Mouse (Mus musculus) adrenal gland, postnatal 4 days (tissue): Measurements from ENCODE around the gene 4921504E06Rik. TPM values are rescaled to one million over a fixed set of nuclear protein-coding genes. Genes with fewer than 3 reads are reported as not detected.

Experiments used
- DNase-seq, 2 experiments: peaks; one replicate each; pipeline ENCODE4 v3.0.0; 2021 to 2022; ENCODE audit warnings: low spot score in 2 of 2, mixed read lengths in 2 of 2
- total RNA-seq, 2 experiments: library from RNA; stranded (reverse); gene quantifications; 2 replicates each; pipeline ENCODE4 v1.2.3; 2021

Gene 4921504E06Rik
- total RNA-seq, 2 experiments from 2014 or later: not detected

DNA sequence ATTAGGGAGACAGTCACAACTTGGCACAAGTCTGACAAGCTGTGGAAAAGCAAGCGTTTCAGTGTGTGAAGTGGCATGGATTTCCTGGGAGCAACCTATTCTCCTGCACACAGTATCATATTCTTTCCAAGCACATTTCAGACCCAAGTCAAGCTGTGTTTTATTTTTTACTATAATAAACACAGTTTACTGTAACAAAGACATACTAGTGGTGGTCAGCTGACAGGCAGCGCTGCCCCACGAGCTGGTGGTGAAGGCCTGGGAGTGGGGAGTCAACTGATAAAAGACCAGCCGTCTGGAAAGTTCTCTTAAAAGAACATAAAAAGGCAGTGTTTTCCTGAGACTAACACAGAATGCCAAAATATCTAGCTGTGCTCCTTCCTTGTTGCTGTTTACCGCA lies 42.7 kb downstream of the 4921504E06Rik start:
- no peak for DNase-seq

DNA sequence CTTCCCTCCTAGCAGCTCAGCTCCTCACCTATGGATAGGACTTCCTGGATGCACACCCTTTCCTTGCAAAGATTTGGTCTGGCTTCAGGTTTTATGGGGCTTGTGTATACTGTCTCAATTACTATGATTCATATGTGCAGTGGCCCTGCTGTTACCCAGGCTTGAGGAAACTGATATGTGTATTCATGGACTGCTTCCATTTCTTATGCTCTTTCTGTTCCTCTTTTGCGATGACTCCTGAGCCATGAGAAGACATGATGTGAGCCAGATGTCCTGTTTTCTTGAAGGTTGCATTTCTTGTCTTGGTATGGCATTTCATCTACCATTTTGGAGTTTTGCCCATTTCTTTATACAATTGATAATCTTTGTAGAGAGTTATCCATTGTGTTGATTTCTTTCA lies 48.0 kb downstream of the 4921504E06Rik start:
- no peak for DNase-seq

DNA sequence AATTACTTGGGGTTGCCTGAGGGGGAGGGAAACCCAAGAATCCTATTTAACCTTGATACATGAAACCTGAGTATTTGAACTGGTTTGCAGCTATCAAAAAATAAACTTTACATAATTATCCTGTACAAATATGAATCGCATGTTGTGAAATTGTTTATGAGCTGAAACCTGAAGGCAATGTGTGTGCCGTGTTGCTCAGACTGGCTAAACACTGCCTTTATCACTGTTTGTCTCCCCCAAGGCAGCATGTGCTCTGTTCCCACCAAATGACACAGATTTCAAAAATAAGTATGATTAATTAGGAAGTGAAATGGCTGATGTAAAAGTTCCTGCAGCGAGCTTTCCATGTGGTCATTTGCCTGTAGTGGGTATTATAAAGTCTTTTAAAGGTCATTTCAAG lies 63.5 kb downstream of the 4921504E06Rik start:
- no peak for DNase-seq

DNA sequence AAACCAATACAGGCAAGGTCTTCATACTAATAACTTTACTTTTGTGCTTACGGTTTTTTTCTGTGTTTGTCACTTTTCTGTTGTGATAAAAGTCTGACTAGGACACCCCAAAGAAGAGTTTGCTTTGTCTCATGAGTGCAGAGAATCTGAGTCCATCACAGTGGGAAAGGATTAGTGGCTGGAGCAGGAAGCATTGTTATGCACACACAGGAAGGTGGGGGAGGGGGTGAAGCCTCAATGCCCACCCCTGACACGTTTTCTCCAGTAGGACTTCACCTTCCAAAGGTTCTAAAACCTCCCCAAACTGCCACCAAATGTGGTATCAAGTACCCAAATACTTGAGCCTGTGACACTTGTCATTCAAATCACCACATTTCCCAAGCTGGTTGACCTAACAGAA lies 91.8 kb downstream of the 4921504E06Rik start:
- no peak for DNase-seq

DNA sequence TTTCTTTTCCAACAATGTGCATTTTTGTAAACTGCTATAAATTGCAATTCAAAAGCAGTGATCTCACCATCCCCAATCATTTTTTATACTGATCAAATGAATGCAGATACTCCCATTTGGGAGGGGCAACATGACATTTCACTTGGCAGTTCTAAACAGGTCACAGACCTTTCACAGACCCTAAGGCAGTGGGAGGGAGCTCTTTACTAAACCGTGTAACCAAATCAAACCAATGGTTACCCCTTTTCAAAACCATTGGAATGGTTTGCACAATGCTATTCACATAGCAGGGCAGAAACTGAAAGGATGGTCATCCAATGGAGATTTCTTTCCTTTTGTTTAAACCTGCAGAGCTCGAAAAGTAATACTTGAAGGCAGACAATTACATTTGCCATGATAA lies 94.9 kb downstream of the 4921504E06Rik start:
- no peak for DNase-seq

DNA sequence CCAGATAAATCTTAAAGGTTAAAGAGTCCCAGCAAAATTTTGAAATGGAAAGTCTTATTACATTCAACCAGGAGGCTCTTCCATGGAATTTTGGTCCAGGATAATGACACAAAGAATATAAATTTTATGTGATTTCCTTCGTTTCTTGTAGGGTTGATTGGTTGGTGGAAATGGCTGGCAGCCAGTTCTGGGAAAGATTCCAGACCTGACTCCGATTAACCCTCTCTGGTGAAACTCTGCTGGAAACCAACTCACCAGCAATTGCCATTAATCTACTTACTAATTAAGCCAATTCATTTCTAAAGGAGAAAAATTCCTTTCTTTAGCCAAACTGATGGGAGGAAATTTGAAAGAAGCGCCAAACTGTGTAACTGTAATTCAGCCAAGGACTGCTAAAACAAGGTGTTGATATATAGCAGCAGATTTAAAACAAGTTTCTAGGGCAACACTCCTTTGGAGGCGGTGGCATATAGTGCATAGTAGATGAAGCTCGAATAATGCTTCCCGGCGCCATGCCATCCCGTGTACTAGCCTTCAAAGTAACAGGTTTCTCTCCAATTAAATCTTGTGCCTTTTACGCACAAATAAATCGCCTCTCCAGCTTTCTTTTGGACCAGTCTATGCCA lies 97.7 kb downstream of the 4921504E06Rik start:
- DNase-seq: no peak

DNA sequence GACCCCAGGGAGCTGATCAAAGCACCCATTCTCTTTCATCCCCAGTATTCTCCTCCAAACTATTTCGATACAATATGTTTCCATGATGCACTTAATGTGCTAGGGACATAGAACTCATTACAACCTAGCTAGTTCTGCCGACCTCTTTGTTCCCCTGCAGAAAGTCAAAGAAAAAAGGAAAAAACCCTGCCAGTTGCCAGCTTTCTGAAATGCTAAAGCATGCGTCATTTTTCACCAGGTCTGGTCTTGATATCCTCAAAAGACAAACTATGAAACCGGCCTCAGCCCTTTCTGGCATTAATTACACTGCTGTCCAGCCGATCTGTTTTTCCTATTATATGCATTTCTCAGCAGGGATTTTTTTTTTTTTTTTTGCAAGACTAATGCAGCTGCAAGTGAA lies 98.5 kb downstream of the 4921504E06Rik start:
- no peak for DNase-seq

DNA sequence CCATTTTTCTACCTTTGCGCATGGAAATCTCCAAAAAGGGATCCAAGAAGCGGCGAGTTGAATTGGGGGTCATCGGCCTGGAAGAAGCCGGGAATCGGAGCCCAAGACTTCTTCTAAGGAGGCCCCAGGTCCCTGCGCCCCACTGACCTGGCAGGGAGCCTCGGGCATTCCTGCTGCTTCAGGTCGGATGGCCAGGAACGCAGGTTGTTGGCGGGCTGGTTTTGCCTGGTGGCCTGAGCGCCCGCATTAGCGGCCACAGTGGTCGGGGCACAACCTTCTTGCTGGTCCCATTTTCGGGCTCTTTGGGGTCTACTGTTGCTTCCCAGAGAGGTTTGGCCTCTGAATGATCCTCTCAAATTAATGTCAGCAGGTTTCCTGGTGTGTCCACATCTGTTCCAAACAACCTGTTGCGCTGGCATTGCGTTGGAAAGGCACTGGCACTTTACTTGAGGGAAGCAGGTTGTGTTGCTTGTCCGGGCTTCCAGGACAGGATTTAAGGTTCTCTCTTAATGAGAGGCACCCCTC lies 101.1 kb downstream of the 4921504E06Rik start:
- no peak for DNase-seq

DNA sequence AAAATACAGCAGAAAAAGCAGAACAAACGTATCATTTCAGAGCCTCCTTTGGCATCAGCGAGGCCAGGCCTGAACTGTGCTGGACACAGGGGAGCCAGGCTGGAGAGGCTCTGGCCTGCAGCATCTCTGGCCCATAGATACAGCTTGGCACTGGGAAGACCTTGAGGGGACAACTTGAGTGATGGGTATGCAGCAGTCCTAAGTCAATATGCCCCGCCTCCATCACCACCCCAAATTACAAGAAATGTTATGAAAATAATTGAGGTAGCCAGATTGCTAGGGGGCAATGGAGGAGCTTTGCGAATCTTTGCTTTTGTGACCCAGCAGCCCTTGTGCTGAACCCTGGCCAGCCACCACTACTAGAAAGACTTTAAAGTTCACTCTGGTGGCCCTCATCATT lies 104.4 kb downstream of the 4921504E06Rik start:
- no peak for DNase-seq

DNA sequence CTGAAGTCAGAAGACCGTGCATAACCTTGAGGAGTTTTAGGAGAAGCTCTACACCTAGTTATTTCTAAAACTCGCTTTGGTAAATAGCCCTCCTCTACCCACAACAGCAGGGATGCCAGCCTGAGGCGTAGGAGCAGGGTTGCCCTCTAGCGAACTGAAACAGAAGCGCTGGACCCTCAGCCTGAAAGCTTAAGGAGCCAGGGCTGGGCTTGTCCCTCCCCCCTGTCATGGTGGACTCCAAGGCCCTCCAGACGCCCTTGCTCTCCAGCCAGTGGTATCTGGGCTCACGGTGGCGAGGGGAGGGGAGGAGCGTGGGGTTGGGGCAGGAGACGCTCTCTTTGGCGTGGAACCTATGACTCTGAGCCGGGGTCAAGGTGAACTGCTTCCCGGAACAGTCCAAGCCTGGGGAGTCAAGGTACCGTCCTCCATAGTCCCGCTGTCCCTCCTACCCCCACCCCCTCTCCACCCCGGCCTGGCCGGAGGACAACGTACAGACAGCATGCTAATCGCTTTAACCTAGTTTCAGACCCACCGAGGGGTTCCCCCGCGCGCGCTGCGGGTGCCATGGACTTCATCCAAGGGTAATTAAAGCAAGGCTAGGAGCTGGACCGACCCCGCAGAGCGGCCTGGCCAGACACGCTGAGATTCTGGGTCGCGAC lies 105.5 kb downstream of the 4921504E06Rik start:
- no peak for DNase-seq

DNA sequence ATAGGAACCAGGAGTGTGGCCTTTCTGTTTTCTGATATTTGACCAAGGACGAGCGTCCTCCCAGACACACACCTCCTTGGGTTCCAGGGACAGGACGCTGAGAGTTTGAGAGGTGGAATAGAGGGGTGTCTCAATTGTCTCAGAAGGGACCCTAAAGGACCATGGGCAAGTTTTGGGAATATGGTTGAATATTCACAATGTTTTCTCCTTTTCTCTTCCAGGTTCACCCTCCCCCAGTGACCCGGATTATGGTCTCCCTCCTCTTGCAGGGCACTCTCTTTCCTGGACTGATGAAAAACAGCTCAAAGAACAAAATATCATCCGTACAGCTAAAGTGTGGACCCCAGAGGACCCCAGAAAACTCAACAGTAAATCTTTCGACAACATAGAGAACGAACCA lies 107.0 kb downstream of the 4921504E06Rik start:
- DNase-seq: no peak

DNA sequence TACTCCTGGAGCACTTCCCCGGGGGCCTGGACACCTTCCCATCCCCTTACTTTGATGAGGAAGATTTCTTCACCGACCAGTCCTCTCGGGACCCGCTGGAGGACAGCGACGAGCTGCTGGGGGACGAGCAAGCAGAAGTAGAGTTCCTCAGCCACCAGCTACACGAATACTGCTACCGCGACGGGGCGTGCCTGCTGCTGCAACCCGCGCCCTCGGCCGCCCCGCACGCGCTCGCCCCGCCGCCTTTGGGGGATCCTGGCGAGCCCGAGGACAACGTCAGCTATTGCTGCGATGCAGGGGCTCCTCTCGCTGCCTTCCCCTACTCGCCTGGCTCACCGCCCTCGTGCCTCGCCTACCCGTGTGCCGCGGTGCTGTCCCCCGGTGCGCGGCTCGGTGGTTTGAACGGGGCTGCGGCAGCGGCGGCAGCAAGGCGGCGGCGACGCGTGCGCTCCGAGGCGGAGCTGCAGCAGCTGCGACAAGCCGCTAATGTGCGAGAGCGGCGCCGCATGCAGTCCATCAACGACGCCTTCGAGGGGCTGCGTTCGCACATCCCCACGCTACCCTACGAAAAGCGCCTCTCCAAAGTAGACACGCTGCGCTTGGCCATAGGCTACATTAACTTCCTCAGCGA lies 107.7 kb downstream of the 4921504E06Rik start:
- no peak for DNase-seq

DNA sequence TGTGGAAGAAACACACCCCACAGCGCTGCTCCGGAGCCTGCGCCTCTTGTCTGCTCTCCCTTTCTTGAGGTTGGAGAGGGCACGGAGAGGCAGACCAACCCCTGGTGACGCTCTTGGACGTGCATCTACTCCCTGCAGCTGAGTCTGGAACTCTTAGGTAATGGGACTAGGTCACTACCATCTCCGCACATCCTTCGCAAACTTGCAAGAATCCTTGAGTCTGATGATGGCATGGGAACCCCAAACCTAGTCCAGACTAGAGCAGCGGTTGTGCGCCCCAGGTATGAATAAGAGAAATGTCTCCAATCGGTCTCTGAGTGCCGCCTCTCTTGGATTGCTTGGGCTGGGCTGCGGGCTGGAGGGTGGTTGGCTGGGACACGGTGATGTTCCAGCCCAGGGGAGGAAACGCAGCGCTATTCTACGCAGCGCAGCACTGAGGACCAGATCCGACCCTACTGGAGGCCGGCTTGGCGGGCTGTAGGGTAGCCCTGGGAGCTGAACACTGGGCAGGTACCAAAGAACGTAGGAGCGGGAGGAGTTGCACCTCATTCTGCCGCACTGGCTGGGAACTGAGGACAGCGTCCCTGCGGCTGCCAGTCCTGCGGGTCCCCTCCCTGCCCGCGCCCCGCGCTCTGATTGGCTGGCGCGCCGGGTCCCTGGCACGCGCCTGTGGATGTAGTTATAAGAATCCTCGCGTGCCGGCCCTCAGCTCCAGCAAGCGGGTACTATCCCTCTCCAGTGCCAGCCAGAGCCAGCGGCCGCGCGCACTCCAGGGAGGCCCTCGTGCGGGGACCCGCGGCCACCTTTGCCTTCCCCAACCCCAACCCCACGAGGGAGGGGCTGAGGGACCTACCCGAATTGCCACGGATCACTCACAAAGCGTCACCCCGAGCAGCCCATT lies 108.5 kb downstream of the 4921504E06Rik start, which contains the start of gene Ptf1a:
Ptf1a (plus strand) TSS at position 733 of the 901 bp plus-strand sequence.
- no peak for DNase-seq

DNA sequence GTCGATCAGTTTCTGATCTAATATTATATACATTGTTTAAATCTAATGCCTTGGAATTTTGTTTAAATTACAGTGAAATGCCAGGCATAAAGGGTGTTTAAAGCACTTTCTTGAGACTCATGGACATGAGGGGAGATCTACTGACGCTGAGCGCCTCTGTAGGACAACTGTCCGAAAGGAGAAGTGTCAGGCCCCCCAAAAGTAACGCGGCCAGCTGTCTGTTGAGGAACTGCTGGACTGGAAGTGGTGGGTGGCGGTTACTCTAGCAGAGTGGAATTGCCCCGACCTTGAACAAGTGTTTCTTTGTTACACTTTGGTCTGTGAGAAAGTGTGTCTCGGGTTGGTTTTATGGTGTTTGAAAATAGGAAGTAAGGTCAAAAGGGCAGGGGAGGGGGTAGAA lies 109.4 kb downstream of the 4921504E06Rik start:
- DNase-seq: no peak

DNA sequence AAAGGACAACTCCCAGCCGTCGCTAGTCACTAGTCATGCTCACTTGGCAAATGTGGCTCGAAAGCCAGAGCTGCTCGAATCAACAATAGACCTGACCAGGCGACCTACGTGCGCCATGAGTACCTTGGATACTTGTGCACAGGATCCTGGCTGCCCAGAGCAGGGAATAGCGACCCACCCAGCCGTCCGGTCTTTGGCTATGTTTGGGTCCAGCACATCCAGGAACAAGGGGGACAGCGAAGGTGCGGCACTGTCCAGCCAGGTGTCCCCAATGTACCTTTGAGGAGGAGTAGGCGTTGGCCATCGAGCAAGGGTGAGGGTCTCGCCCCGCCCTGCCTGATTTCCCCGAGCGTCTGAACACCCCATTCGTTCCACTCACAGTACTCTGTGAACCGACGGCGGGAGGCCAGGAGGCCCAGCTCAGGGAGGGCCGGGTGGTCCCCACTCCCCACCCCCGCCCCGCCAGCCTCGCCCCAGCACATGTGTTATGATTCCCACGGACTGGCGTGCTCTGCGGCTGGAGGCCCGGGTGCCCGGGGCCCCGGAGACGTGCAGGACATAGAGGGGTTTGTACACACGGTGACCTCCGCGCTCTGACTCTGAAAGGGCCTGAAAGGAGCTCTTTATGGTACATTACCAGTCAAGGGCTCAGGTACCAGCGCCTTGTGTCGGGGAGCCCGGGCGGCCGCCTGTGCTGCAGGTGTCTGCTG lies 121.9 kb downstream of the 4921504E06Rik start:
- DNase-seq: no peak

DNA sequence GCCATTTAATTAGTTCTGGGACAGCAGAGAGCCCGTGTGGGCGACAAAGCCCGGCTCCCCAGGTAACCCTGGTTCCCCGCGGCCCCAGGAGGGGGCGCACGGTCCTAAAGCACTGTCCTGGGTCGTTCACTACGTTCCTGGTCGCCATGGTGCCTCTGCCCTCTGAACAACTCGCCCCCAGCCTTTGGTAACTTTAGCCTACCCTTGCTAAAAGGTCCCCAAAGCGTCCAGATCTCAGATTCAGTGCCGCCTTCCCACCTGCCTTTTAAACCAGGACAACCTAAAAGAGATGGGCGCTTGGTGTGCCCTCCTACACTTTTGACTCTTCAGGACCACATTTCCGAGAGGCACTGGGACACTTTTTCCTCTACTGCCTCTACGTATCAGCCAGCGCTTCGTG lies 122.5 kb downstream of the 4921504E06Rik start:
- no peak for DNase-seq

DNA sequence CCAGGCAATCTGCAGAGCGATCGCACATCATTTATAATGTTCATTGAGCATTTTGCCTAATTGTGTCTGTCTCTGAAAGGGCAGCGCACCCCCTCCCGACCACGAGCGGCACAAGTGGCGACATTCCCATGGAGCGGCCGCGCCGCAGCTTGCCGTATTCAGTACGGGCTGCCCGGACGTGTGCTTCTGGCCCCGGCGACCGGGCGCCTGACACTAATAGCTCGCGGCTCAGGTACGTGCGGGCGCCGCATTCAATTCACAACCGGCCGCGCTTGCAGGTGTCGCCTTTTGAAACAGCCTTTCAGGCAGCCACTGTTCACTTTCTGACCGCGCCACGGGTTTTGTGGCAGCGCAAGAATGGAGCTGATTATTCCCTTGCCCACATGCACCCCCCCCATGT lies 123.0 kb downstream of the 4921504E06Rik start:
- no peak for DNase-seq

DNA sequence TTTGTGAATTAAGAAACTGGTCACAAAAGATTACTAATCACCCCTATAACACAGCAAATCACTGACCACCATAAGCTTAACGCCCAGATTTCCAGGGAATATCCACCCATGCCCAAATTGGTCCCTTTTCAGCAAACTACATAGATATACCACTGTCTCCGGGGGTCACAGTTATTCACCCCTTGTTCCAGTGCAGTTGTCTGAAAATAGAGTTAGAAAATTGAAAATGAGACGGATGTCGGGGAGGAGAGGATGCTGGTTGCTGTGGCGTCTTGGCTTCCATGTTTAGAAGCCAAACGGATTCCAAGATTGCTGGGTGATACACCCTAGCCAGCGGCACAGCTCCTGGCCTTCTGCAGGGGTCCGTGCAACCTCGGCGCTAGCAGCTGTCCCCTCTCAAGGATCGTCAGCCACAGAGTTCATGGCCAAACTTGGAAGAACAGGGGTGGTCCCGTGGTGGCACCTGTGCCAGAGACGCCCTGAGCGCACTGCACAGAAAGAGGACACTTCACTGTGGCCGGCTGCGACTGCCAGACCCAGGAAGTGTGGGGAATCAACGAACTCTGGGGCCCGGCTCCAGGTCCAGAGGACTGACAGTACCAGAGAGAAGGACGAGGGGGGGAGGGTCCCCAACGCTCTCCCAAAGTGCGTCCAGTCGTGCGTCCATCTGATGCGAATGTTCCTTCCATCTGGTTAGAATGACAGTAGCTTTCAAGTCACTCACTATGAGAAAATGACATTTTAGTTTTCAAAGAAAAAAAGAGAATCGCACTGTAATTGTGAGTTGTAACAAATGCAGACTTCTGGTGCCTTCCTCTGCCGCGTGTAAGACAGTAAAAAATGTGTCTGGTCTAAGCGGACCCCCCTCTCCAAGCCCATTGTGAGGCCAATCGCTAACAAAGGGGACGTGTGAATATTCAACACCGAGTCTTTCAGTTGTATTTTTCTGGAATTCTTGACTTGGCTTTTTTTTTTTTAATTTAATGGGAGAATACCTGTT lies 123.7 kb downstream of the 4921504E06Rik start:
- no peak for DNase-seq

DNA sequence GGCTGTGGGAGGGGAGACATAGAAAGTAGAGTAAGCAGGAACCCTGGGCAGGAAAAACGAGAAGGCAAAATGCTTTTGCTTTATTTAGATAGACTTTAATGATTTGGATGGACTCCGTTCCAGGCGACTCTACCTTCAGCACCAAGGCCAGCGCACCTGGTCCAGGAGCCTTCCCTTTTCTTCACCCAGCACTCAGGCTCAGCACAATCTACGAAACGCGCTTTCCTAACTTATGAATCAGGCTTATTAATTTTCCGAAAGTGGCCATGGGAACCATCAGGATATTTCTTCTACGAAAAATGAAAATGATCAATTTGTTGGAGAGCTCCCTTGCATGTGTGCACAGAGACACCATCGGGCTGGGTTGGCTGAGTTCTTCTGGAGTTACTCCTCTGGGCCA lies 124.7 kb downstream of the 4921504E06Rik start:
- DNase-seq: no peak
